Mouse (Mus musculus) intestine, embryonic 16.5 days (tissue): Measurements from ENCODE around the gene 4931440F15Rik. TPM values are rescaled to one million over a fixed set of nuclear protein-coding genes. Genes with fewer than 3 reads are reported as not detected.

Experiments used
- ATAC-seq: fragments of 200-750 bp; cut with Nextera tagmentation; 2 replicates; pipeline ENCODE4 v1.8.0; 2017; ENCODE audit warnings: moderate TSS enrichment, moderate library complexity
- H3K27ac ChIP-seq: fragments of 300-500 bp; sonication (generic); 2 replicates; pipeline ENCODE4 v1.5.1; 2014; ENCODE audit warnings: mild to moderate bottlenecking, low read length
- H3K27me3 ChIP-seq: fragments of 300-500 bp; sonication (generic); replicated peaks from 2 replicates; pipeline ENCODE4 v1.6.1; 2014; ENCODE audit warnings: low read length, control low read depth, mixed read lengths; ENCODE audit not compliant: control insufficient read depth, insufficient read depth
- H3K36me3 ChIP-seq: fragments of 300-500 bp; sonication (generic); 2 replicates; pipeline ENCODE4 v1.6.1; 2014; ENCODE audit warnings: low read length, control low read depth; ENCODE audit not compliant: control insufficient read depth, insufficient read depth
- H3K4me1 ChIP-seq: fragments of 300-500 bp; sonication (generic); 2 replicates; pipeline ENCODE4 v1.6.1; 2014; ENCODE audit warnings: low read length, control low read depth, mixed read lengths; ENCODE audit not compliant: control insufficient read depth, insufficient read depth
- H3K4me2 ChIP-seq: fragments of 300-500 bp; sonication (generic); 2 replicates; pipeline ENCODE4 v1.6.1; 2014; ENCODE audit warnings: low read depth, low read length, control low read depth
- H3K4me3 ChIP-seq: fragments of 300-500 bp; sonication (generic); 2 replicates; pipeline ENCODE4 v1.5.1; 2014; ENCODE audit warnings: mild to moderate bottlenecking, low read length
- H3K9ac ChIP-seq: fragments of 300-500 bp; sonication (generic); 2 replicates; pipeline ENCODE4 v1.6.1; 2014; ENCODE audit warnings: low read depth, low read length
- H3K9me3 ChIP-seq: fragments of 300-500 bp; sonication (generic); 2 replicates; pipeline ENCODE4 v1.6.1; 2016; ENCODE audit warnings: low read length, control low read depth; ENCODE audit not compliant: control insufficient read depth
- WGBS: fragments of 180-500 bp; shearing (Covaris S2); extraction: QIAGEN DNeasy Blood & Tissue Kit; methylation state at CpG from one replicate; pipeline ENCODE4 v1.1.7; 2014; 5-methylcytosine and 5-hydroxymethylcytosine counted together
- polyA plus RNA-seq: library from polyadenylated mRNA; unstranded; fragments of >200 nt; fragmentation: Nextera tagmentation; extraction: Ambion mirVana; gene quantifications from 2 replicates; pipeline ENCODE4 v1.2.1, GENCODE M21; 2015

The 4931440F15Rik gene
- polyA plus RNA-seq, 1 experiment from 2014 or later: 0.09 TPM

- WGBS: 78% methylated on average over 6 of the region's 6 CpGs
- H3K4me1 ChIP-seq: no peaks in the 10 kb centered on the region
- no peaks in the 10 kb centered on the region for H3K9me3 ChIP-seq
- ATAC-seq: no peak
- H3K27ac ChIP-seq: no peak overlapping the region
- no peak overlapping the region for H3K9ac ChIP-seq
- H3K27me3 ChIP-seq: no peaks in the 10 kb centered on the region
- no peaks in the 10 kb centered on the region for H3K36me3 ChIP-seq
- H3K4me2 ChIP-seq: no peak overlapping the region
- H3K4me3 ChIP-seq: no peak overlapping the region
These were observed 36.4 kb downstream of the 4931440F15Rik start for GRCm38 (mm10) chr11:29788921-29789638.

GRCm38 (mm10) chr11:29788499-29788898, 37.0 kb downstream of the 4931440F15Rik start:
- Histone ChIP-seq H3K4me2 (no peak overlapping the region), H3K9me3 (no peaks in the 10 kb centered on the region), H3K36me3 (no peaks in the 10 kb centered on the region), H3K27ac (no peak overlapping the region), H3K4me3 (no peak overlapping the region), H3K27me3 (no peaks in the 10 kb centered on the region), H3K4me1 (no peaks in the 10 kb centered on the region), H3K9ac (no peak overlapping the region)
- ATAC-seq: no peak
- WGBS: 46% methylated on average over 1 of the region's 1 CpGs

- Histone ChIP-seq H3K36me3 (no peaks in the 10 kb centered on the region), H3K4me3 (no peak overlapping the region), H3K4me1 (no peaks in the 10 kb centered on the region), H3K9ac (no peak overlapping the region), H3K27ac (no peak overlapping the region), H3K4me2 (no peak overlapping the region), H3K27me3 (no peaks in the 10 kb centered on the region), H3K9me3 (no peaks in the 10 kb centered on the region)
- no peak for ATAC-seq
- WGBS: 15% methylated on average over 5 of the region's 5 CpGs
These were observed 38.0 kb downstream of the 4931440F15Rik start for GRCm38 (mm10) chr11:29787473-29787872.

- Histone ChIP-seq H3K4me1 (no peaks in the 10 kb centered on the region), H3K36me3 (no peaks in the 10 kb centered on the region), H3K27me3 (no peaks in the 10 kb centered on the region), H3K4me2 (no peak overlapping the region), H3K9me3 (no peaks in the 10 kb centered on the region), H3K9ac (no peak overlapping the region), H3K4me3 (no peak overlapping the region), H3K27ac (no peak overlapping the region)
- no peak for ATAC-seq
- 84% methylated on average over 6 of the region's 6 CpGs for WGBS
These were observed 38.8 kb downstream of the 4931440F15Rik start for GRCm38 (mm10) chr11:29786583-29787219.

- Histone ChIP-seq H3K4me3 (no peak overlapping the region), H3K27ac (no peak overlapping the region), H3K4me1 (no peaks in the 10 kb centered on the region), H3K9ac (no peak overlapping the region), H3K9me3 (no peaks in the 10 kb centered on the region), H3K4me2 (no peak overlapping the region), H3K27me3 (no peaks in the 10 kb centered on the region), H3K36me3 (no peaks in the 10 kb centered on the region)
- 61% methylated on average over 2 of the region's 2 CpGs for WGBS
- no peak for ATAC-seq
These were observed 46.0 kb downstream of the 4931440F15Rik start for GRCm38 (mm10) chr11:29779409-29780026.

- Histone ChIP-seq H3K27me3 (no peaks in the 10 kb centered on the region), H3K27ac (no peak overlapping the region), H3K4me2 (no peak overlapping the region), H3K4me3 (no peak overlapping the region), H3K9me3 (no peaks in the 10 kb centered on the region), H3K9ac (no peak overlapping the region), H3K4me1 (no peaks in the 10 kb centered on the region), H3K36me3 (no peaks in the 10 kb centered on the region)
- 65% methylated on average over 3 of the region's 3 CpGs for WGBS
- ATAC-seq: no peak
These were observed 46.5 kb downstream of the 4931440F15Rik start for GRCm38 (mm10) chr11:29778936-29779335.

GRCm38 (mm10) chr11:29777964-29778363, 47.5 kb downstream of the 4931440F15Rik start:
- Histone ChIP-seq H3K4me3 (no peak overlapping the region), H3K9me3 (no peaks in the 10 kb centered on the region), H3K27me3 (no peaks in the 10 kb centered on the region), H3K27ac (no peak overlapping the region), H3K4me1 (no peaks in the 10 kb centered on the region), H3K9ac (no peak overlapping the region), H3K36me3 (no peaks in the 10 kb centered on the region), H3K4me2 (no peak overlapping the region)
- ATAC-seq: no peak

GRCm38 (mm10) chr11:29774760-29775159, 50.7 kb downstream of the 4931440F15Rik start:
- WGBS: 75% methylated on average over 2 of the region's 2 CpGs
- Histone ChIP-seq H3K27me3 (no peaks in the 10 kb centered on the region), H3K4me3 (no peak overlapping the region), H3K9me3 (no peaks in the 10 kb centered on the region), H3K4me2 (no peak overlapping the region), H3K9ac (no peak overlapping the region), H3K36me3 (no peaks in the 10 kb centered on the region), H3K4me1 (no peaks in the 10 kb centered on the region; the same call in 1 of the 2 replicates), H3K27ac (no peak overlapping the region)
- ATAC-seq: no peak

- Histone ChIP-seq H3K27ac (no peak overlapping the region), H3K4me2 (no peak overlapping the region), H3K4me1 (no peaks in the 10 kb centered on the region; the same call in 1 of the 2 replicates), H3K4me3 (no peak overlapping the region), H3K9ac (no peak overlapping the region), H3K36me3 (no peaks in the 10 kb centered on the region), H3K9me3 (no peaks in the 10 kb centered on the region), H3K27me3 (no peaks in the 10 kb centered on the region)
- ATAC-seq: no peak
- WGBS: 46% methylated on average over 2 of the region's 2 CpGs
These were observed 51.2 kb downstream of the 4931440F15Rik start for GRCm38 (mm10) chr11:29774296-29774695.
